Mouse (Mus musculus): ENCODE measurements around the gene Gas2.

The Gas2 gene

GRCm38 (mm10) chr7:51887678-51888567, 26.1 kb downstream of the Gas2 start:
- no peak for DNase-seq

GRCm38 (mm10) chr7:51889601-51890000, 27.8 kb downstream of the Gas2 start:
- no peak for DNase-seq

- DNase-seq: no peak
Measured at GRCm38 (mm10) chr7:51892224-51892965, 30.6 kb downstream of the Gas2 start.

GRCm38 (mm10) chr7:51893008-51893407, 31.2 kb downstream of the Gas2 start:
- no peak for DNase-seq

- DNase-seq: no peak
Measured at GRCm38 (mm10) chr7:51894133-51894801, 32.5 kb downstream of the Gas2 start.

GRCm38 (mm10) chr7:51894939-51895338, 33.1 kb downstream of the Gas2 start:
- DNase-seq: no peak

- DNase-seq: no peak
Measured at GRCm38 (mm10) chr7:51899066-51899465, 37.3 kb downstream of the Gas2 start.

GRCm38 (mm10) chr7:51913292-51914050, 51.7 kb downstream of the Gas2 start:
- DNase-seq: peak; percentile 38

- DNase-seq: no peak
Measured at GRCm38 (mm10) chr7:51914132-51914531, 52.3 kb downstream of the Gas2 start.

GRCm38 (mm10) chr7:51928761-51929519, 67.1 kb downstream of the Gas2 start:
- no peak for DNase-seq

- no peak for DNase-seq
Measured at GRCm38 (mm10) chr7:51931217-51931616, 69.4 kb downstream of the Gas2 start.

- no peak for DNase-seq
Measured at GRCm38 (mm10) chr7:51937337-51937736, 75.5 kb downstream of the Gas2 start.

- no peak for DNase-seq
Measured at GRCm38 (mm10) chr7:51940461-51940860, 78.6 kb downstream of the Gas2 start.

GRCm38 (mm10) chr7:51955424-51956041, 93.7 kb downstream of the Gas2 start:
- no peak for DNase-seq

GRCm38 (mm10) chr7:51957766-51958165, 96.0 kb downstream of the Gas2 start:
- DNase-seq: no peak

GRCm38 (mm10) chr7:51960698-51961374, 99.0 kb downstream of the Gas2 start:
- no peak for DNase-seq

GRCm38 (mm10) chr7:51962219-51962952, 100.6 kb downstream of the Gas2 start:
- no peak for DNase-seq

- DNase-seq: no peak
Measured at GRCm38 (mm10) chr7:51964681-51965080, 102.9 kb downstream of the Gas2 start.

GRCm38 (mm10) chr7:51967581-51967980, 105.8 kb downstream of the Gas2 start:
- no peak for DNase-seq

GRCm38 (mm10) chr7:51969379-51969778, 107.6 kb downstream of the Gas2 start:
- no peak for DNase-seq
